Mouse (Mus musculus) forebrain, embryonic 11.5 days (tissue): ENCODE data around the gene 6030458C11Rik. TPM values are rescaled to one million over a fixed set of nuclear protein-coding genes. Genes with fewer than 3 reads are reported as not detected.

Experiments
- ATAC-seq: fragments of 200-750 bp; cut with Nextera tagmentation; replicated peaks from 2 replicates; pipeline ENCODE4 v1.8.0; 2017; ENCODE audit warnings: moderate TSS enrichment; ENCODE audit not compliant: low FRiP score
- DNase-seq: peaks from one replicate; pipeline ENCODE4 v3.0.0-alpha.2; 2017; ENCODE audit warnings: low spot score
- H3K27ac ChIP-seq: fragments of 300-500 bp; sonication (generic); 2 replicates; pipeline ENCODE4 v1.5.1; 2014; ENCODE audit warnings: low read depth, low read length
- H3K27me3 ChIP-seq: fragments of 300-500 bp; sonication (generic); 2 replicates; pipeline ENCODE4 v1.6.1; 2014; ENCODE audit warnings: mild to moderate bottlenecking, low read length, mixed read lengths; ENCODE audit not compliant: control insufficient read depth, insufficient read depth
- H3K36me3 ChIP-seq: fragments of 300-500 bp; sonication (generic); 2 replicates; pipeline ENCODE4 v1.6.1; 2014; ENCODE audit warnings: mild to moderate bottlenecking, low read length, moderate library complexity, mixed read lengths; ENCODE audit not compliant: control insufficient read depth, insufficient read depth
- H3K4me1 ChIP-seq: fragments of 300-500 bp; sonication (generic); replicated peaks from 2 replicates; pipeline ENCODE4 v1.6.1; 2014; ENCODE audit warnings: low read length, mixed read lengths; ENCODE audit not compliant: control insufficient read depth, insufficient read depth
- H3K4me2 ChIP-seq: fragments of 300-500 bp; sonication (generic); 2 replicates; pipeline ENCODE4 v1.6.1; 2014; ENCODE audit warnings: low read depth, mild to moderate bottlenecking, low read length, moderate library complexity, mixed read lengths; ENCODE audit not compliant: severe bottlenecking
- H3K4me3 ChIP-seq: fragments of 300-500 bp; sonication (generic); 2 replicates; pipeline ENCODE4 v1.5.1; 2014; ENCODE audit warnings: low read depth, low read length
- H3K9ac ChIP-seq: fragments of 300-500 bp; sonication (generic); 2 replicates; pipeline ENCODE4 v1.6.1; 2014; ENCODE audit warnings: low read length
- H3K9me3 ChIP-seq: fragments of 300-500 bp; sonication (generic); 2 replicates; pipeline ENCODE4 v1.6.1; 2016; ENCODE audit warnings: low read length, mixed read lengths; ENCODE audit not compliant: control insufficient read depth
- WGBS: fragments of 180-500 bp; shearing (Covaris S2); extraction: QIAGEN DNeasy Blood & Tissue Kit; methylation state at CpG from one replicate; pipeline ENCODE4 v1.1.7; 2014; 5-methylcytosine and 5-hydroxymethylcytosine counted together
- microRNA-seq: library from miRNA; unstranded; fragments of <30 nt; microRNA quantifications from one replicate; pipeline ENCODE4, GENCODE M21; 2016; ENCODE audit not compliant: insufficient number of aligned reads
- polyA plus RNA-seq: library from polyadenylated mRNA; unstranded; fragments of >200 nt; fragmentation: Nextera tagmentation; extraction: Ambion mirVana; gene quantifications from 2 replicates; pipeline ENCODE4 v1.2.1, GENCODE M21; 2014

6030458C11Rik gene
- polyA plus RNA-seq, 1 experiment from 2014 or later = 42.2 TPM

DNA sequence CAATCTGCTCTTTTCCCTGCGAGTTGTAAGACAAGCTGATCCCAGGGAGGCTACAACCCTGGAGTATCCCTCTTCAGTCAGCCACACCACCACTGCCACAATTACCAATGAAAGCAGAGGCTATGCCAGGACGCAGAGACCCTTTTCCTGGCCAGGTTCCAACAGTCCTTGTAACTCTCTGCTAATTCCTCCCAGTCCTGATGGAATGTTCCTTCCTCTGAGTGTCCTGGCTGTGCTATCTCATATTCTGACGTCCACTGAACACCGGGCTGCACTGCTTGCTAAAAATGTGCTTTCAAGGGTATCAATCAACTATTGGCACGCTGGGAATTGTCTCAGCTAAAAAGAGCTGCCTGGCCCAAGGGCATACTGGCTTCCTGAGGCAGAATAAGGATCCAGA is 66.0 kb downstream of the 6030458C11Rik start:
- Histone ChIP-seq H3K27ac (no peak overlapping the region), H3K4me1 (no peaks in the 10 kb centered on the region), H3K36me3 (no peaks in the 10 kb centered on the region), H3K27me3 (no peaks in the 10 kb centered on the region), H3K9me3 (no peaks in the 10 kb centered on the region), H3K4me2 (no peak overlapping the region), H3K9ac (no peak overlapping the region), H3K4me3 (no peak overlapping the region)
- ATAC-seq (no peak), DNase-seq (no peak)
- 79% methylated on average over 5 of the region's 5 CpGs for WGBS

Small RNA genes lying within 50 kb of the gene (microRNA-seq; reads per million reads assigned to microRNA genes)
- gene Gm47288 = not detected

Other genes starting within 250 kb of the 6030458C11Rik start
- 4.7 and 6.0 TPM in 2 replicates for gene Pdzd2, start 84.7 kb downstream of the 6030458C11Rik start, polyA plus RNA-seq
- 88.5 and 90.2 TPM in 2 replicates for gene Drosha, start 166 bp upstream of the 6030458C11Rik start, polyA plus RNA-seq